Mouse (Mus musculus) layer of hippocampus, postnatal 10 days (tissue): Measurements from ENCODE around the gene Eef1akmt1. TPM values are rescaled to one million over a fixed set of nuclear protein-coding genes. Genes with fewer than 3 reads are reported as not detected.
A peak's percentile ranks its signal among the peaks of the same experiment; 100 is the strongest.

Experiments
- DNase-seq, 2 experiments: peaks; one replicate each; pipeline ENCODE4 v3.0.0; 2021; ENCODE audit warnings: low spot score in 2 of 2
- total RNA-seq, 2 experiments: library from RNA; stranded (reverse); gene quantifications; 2 replicates each; pipeline ENCODE4 v1.2.3; 2021

The Eef1akmt1 gene
- total RNA-seq, 2 experiments from 2014 or later, result 27.7 to 35.0 TPM

GRCm38 (mm10) chr14:57524671-57525387 lies 46.6 kb downstream of the Eef1akmt1 start, which contains the start of gene Il17d:
Il17d (plus strand) TSS chr14:57524777.
- DNase-seq, result peak; percentile 33 to 53

GRCm38 (mm10) chr14:57523762-57524161 lies 47.6 kb downstream of the Eef1akmt1 start:
- no peak for DNase-seq

GRCm38 (mm10) chr14:57517001-57517400 lies 54.4 kb downstream of the Eef1akmt1 start:
- no peak for DNase-seq

GRCm38 (mm10) chr14:57515156-57515762 lies 56.2 kb downstream of the Eef1akmt1 start:
- DNase-seq, result no peak

GRCm38 (mm10) chr14:57509554-57509953 lies 61.9 kb downstream of the Eef1akmt1 start:
- DNase-seq, result peak; percentile 33 to 61

- no peak for DNase-seq
Measured at GRCm38 (mm10) chr14:57503729-57504128, 67.7 kb downstream of the Eef1akmt1 start.

Other genes starting within 250 kb of the Eef1akmt1 start
- 10 to 100 TPM; 24.6 to 26.1 TPM for gene Cryl1, start 173.1 kb downstream of the Eef1akmt1 start, total RNA-seq
- gene Ift88, start 147.6 kb downstream of the Eef1akmt1 start, total RNA-seq, result 10 to 100 TPM; 13.4 to 16.5 TPM
- gene Il17d, start 46.8 kb downstream of the Eef1akmt1 start, total RNA-seq, result 10 to 100 TPM; 12.6 to 13.0 TPM
- 10 to 100 TPM; 15.2 to 15.5 TPM for gene Xpo4, start 93.8 kb upstream of the Eef1akmt1 start, total RNA-seq
- not detected for gene Gm49361, start 174.5 kb upstream of the Eef1akmt1 start, total RNA-seq
- gene Lats2, start 186.8 kb upstream of the Eef1akmt1 start, total RNA-seq, result 10 to 100 TPM; 20.7 to 25.5 TPM
- gene Sap18, start 226.6 kb upstream of the Eef1akmt1 start, total RNA-seq, result 10 to 100 TPM; 23.2 to 42.1 TPM